Mouse (Mus musculus) C2C12 (cell line): ENCODE data around the gene Fam129b.

ENCODE experiments used
- CEBPB ChIP-seq: IDR thresholded peaks from one replicate; pipeline ENCODE4 v1.6.1; 2011; ENCODE audit warnings: low read depth, mild to moderate bottlenecking, control low read depth, moderate library complexity
- CTCF ChIP-seq: IDR thresholded peaks from one replicate; pipeline ENCODE4 v1.5.1; 2011; ENCODE audit not compliant: control insufficient read depth, insufficient read depth, insufficient read length
- FOSL1 ChIP-seq: IDR thresholded peaks from one replicate; pipeline ENCODE4 v1.8.0; 2011; ENCODE audit warnings: mild to moderate bottlenecking, low read length; ENCODE audit not compliant: poor library complexity, insufficient read depth, severe bottlenecking
- MAX ChIP-seq: IDR thresholded peaks from one replicate; pipeline ENCODE4 v1.6.1; 2011; ENCODE audit warnings: mild to moderate bottlenecking, control low read depth
- MYOD1 ChIP-seq: IDR thresholded peaks from one replicate; pipeline ENCODE4 v1.6.1; 2011; ENCODE audit warnings: low read depth; ENCODE audit not compliant: control insufficient read depth, insufficient read length
- MYOG ChIP-seq: IDR thresholded peaks from one replicate; pipeline ENCODE4 v1.6.1; 2011; ENCODE audit not compliant: control insufficient read depth, insufficient read length; ENCODE audit errors: extremely low read depth
- USF1 ChIP-seq: IDR thresholded peaks from one replicate; pipeline ENCODE4 v1.6.1; 2011; ENCODE audit warnings: low read depth, mild to moderate bottlenecking, control low read depth, moderate library complexity

GRCm38 (mm10) chr2:32914362-32914761 lies 38.4 kb downstream of the Fam129b start:
- no peak for TF ChIP-seq USF1
- TF ChIP-seq CTCF: no peak
- TF ChIP-seq CEBPB: no peak
- no peak for TF ChIP-seq MAX
- TF ChIP-seq MYOG: no peak
- no peak for TF ChIP-seq MYOD1
- no peak for TF ChIP-seq FOSL1
